Mouse (Mus musculus) hindbrain, embryonic 12.5 days (tissue): ENCODE data around the gene Wasf1. TPM values are rescaled to one million over a fixed set of nuclear protein-coding genes. Genes with fewer than 3 reads are reported as not detected.
A peak's percentile ranks its signal among the peaks of the same experiment; 100 is the strongest.

Source experiments
- ATAC-seq: fragments of 200-750 bp; cut with Nextera tagmentation; 2 replicates; pipeline ENCODE4 v1.8.0; 2017; ENCODE audit warnings: moderate TSS enrichment; ENCODE audit not compliant: low FRiP score
- H3K27ac ChIP-seq: fragments of 300-500 bp; sonication (generic); 2 replicates; pipeline ENCODE4 v1.5.1; 2016; ENCODE audit warnings: mild to moderate bottlenecking
- H3K27me3 ChIP-seq: fragments of 300-500 bp; sonication (generic); 2 replicates; pipeline ENCODE4 v1.6.1; 2016; ENCODE audit warnings: mild to moderate bottlenecking
- H3K36me3 ChIP-seq: fragments of 300-500 bp; sonication (generic); 2 replicates; pipeline ENCODE4 v1.6.1; 2016; ENCODE audit warnings: mild to moderate bottlenecking
- H3K4me1 ChIP-seq: fragments of 300-500 bp; sonication (generic); 2 replicates; pipeline ENCODE4 v1.6.1; 2016
- H3K4me2 ChIP-seq: fragments of 300-500 bp; sonication (generic); replicated peaks from 2 replicates; pipeline ENCODE4 v1.6.1; 2016; ENCODE audit warnings: mild to moderate bottlenecking
- H3K4me3 ChIP-seq: fragments of 300-500 bp; sonication (generic); 2 replicates; pipeline ENCODE4 v1.5.1; 2016; ENCODE audit warnings: mild to moderate bottlenecking
- H3K9ac ChIP-seq: fragments of 300-500 bp; sonication (generic); 2 replicates; pipeline ENCODE4 v1.6.1; 2016; ENCODE audit warnings: mild to moderate bottlenecking, moderate library complexity
- H3K9me3 ChIP-seq: fragments of 300-500 bp; sonication (generic); replicated peaks from 2 replicates; pipeline ENCODE4 v1.6.1; 2016; ENCODE audit warnings: mild to moderate bottlenecking
- WGBS: fragments of 180-500 bp; shearing (Covaris S2); methylation state at CpG from one replicate; pipeline ENCODE4 v1.1.7; 2016; 5-methylcytosine and 5-hydroxymethylcytosine counted together
- polyA plus RNA-seq: library from polyadenylated mRNA; unstranded; fragments of >200 nt; fragmentation: Nextera tagmentation; extraction: Ambion mirVana; gene quantifications from 2 replicates; pipeline ENCODE4 v1.2.1, GENCODE M21; 2016

The Wasf1 gene
- polyA plus RNA-seq, 1 experiment from 2014 or later: 70.5 TPM

- Histone ChIP-seq H3K9me3 (no peaks in the 10 kb centered on the region), H3K27me3 (no peaks in the 10 kb centered on the region), H3K9ac (no peak overlapping the region), H3K4me3 (no peak overlapping the region), H3K36me3 (no peaks in the 10 kb centered on the region), H3K4me1 (0 out of 2 replicates have a peak, but pooled peaks cover 5% of the 10 kb centered on the region), H3K27ac (no peak overlapping the region), H3K4me2 (no peak overlapping the region)
- 71% methylated on average over 4 of the region's 4 CpGs for WGBS
- ATAC-seq: no peak
Observed at GRCm38 (mm10) chr10:40901786-40902185, 18.5 kb downstream of the Wasf1 start.

GRCm38 (mm10) chr10:40906131-40906530, 22.9 kb downstream of the Wasf1 start:
- no peak overlapping the region for H3K4me3 ChIP-seq
- ATAC-seq: no peak
- no peak overlapping the region for H3K27ac ChIP-seq
- H3K9me3 ChIP-seq: no peaks in the 10 kb centered on the region
- no peaks in the 10 kb centered on the region for H3K36me3 ChIP-seq
- 91% methylated on average over 1 of the region's 1 CpGs for WGBS
- no peaks in the 10 kb centered on the region for H3K27me3 ChIP-seq
- H3K9ac ChIP-seq: no peak overlapping the region
- H3K4me2 ChIP-seq: no peak overlapping the region
- peaks cover 5% of the 10 kb centered on the region; the same call in 1 of the 2 replicates for H3K4me1 ChIP-seq

GRCm38 (mm10) chr10:40906802-40907201, 23.5 kb downstream of the Wasf1 start:
- 79% methylated on average over 7 of the region's 7 CpGs for WGBS
- no peak for ATAC-seq

GRCm38 (mm10) chr10:40908580-40908979, 25.3 kb downstream of the Wasf1 start:
- Histone ChIP-seq H3K9ac (no peak overlapping the region), H3K36me3 (no peaks in the 10 kb centered on the region), H3K4me2 (no peak overlapping the region), H3K4me1 (no peaks in the 10 kb centered on the region; the same call in 1 of the 2 replicates), H3K27ac (no peak overlapping the region), H3K4me3 (no peak overlapping the region), H3K9me3 (no peaks in the 10 kb centered on the region), H3K27me3 (no peaks in the 10 kb centered on the region)
- no peak for ATAC-seq
- 53% methylated on average over 2 of the region's 2 CpGs for WGBS

More at GRCm38 (mm10) chr10:40906802-40907201, 23.5 kb downstream of the Wasf1 start:
- Histone ChIP-seq H3K27ac (no peak overlapping the region), H3K27me3 (no peaks in the 10 kb centered on the region), H3K4me1 (peaks cover 3% of the 10 kb centered on the region; the same call in 1 of the 2 replicates), H3K4me2 (no peak overlapping the region), H3K9me3 (no peaks in the 10 kb centered on the region), H3K36me3 (no peaks in the 10 kb centered on the region), H3K4me3 (no peak overlapping the region), H3K9ac (no peak overlapping the region)

- H3K9me3 ChIP-seq: no peaks in the 10 kb centered on the region
- H3K27ac ChIP-seq: no peak overlapping the region
- no peak overlapping the region for H3K9ac ChIP-seq
- no peak overlapping the region for H3K4me2 ChIP-seq
- no peak for ATAC-seq
- WGBS: 59% methylated on average over 2 of the region's 2 CpGs
- H3K4me3 ChIP-seq: no peak overlapping the region
- no peaks in the 10 kb centered on the region for H3K36me3 ChIP-seq
- no peaks in the 10 kb centered on the region; the same call in 1 of the 2 replicates for H3K4me1 ChIP-seq
- no peaks in the 10 kb centered on the region for H3K27me3 ChIP-seq
Observed at GRCm38 (mm10) chr10:40910811-40911210, 27.5 kb downstream of the Wasf1 start.

GRCm38 (mm10) chr10:40915240-40915639, 32.0 kb downstream of the Wasf1 start:
- no peaks in the 10 kb centered on the region for H3K36me3 ChIP-seq
- no peak overlapping the region for H3K9ac ChIP-seq
- no peaks in the 10 kb centered on the region for H3K27me3 ChIP-seq
- 93% methylated on average over 2 of the region's 2 CpGs for WGBS
- no peak overlapping the region for H3K4me2 ChIP-seq
- H3K27ac ChIP-seq: no peak overlapping the region
- no peak overlapping the region for H3K4me3 ChIP-seq
- H3K4me1 ChIP-seq: peaks cover 3% of the 10 kb centered on the region; the same call in 1 of the 2 replicates
- ATAC-seq: no peak
- no peaks in the 10 kb centered on the region for H3K9me3 ChIP-seq

- WGBS: 91% methylated on average over 8 of the region's 8 CpGs
Observed at GRCm38 (mm10) chr10:40918669-40919440, 35.6 kb downstream of the Wasf1 start.

GRCm38 (mm10) chr10:40919464-40919863, 36.2 kb downstream of the Wasf1 start:
- Histone ChIP-seq H3K4me3 (no peak overlapping the region), H3K27ac (no peak overlapping the region), H3K4me1 (0 out of 2 replicates have a peak, but pooled peaks cover 3% of the 10 kb centered on the region), H3K9me3 (no peaks in the 10 kb centered on the region), H3K36me3 (0 out of 2 replicates have a peak, but pooled peaks cover 3% of the 10 kb centered on the region), H3K9ac (no peak overlapping the region), H3K27me3 (no peaks in the 10 kb centered on the region), H3K4me2 (no peak overlapping the region)
- ATAC-seq: no peak
- WGBS: 86% methylated on average over 6 of the region's 6 CpGs

More at GRCm38 (mm10) chr10:40918669-40919440, 35.6 kb downstream of the Wasf1 start:
- no peak overlapping the region for H3K4me2 ChIP-seq
- no peak overlapping the region for H3K9ac ChIP-seq
- ATAC-seq: no peak
- H3K36me3 ChIP-seq: 0 out of 2 replicates have a peak, but pooled peaks cover 3% of the 10 kb centered on the region
- no peaks in the 10 kb centered on the region for H3K9me3 ChIP-seq
- no peak overlapping the region for H3K27ac ChIP-seq
- no peaks in the 10 kb centered on the region for H3K27me3 ChIP-seq
- H3K4me3 ChIP-seq: no peak overlapping the region
- H3K4me1 ChIP-seq: 0 out of 2 replicates have a peak, but pooled peaks cover 3% of the 10 kb centered on the region

- ATAC-seq: no peak
- Histone ChIP-seq H3K36me3 (peaks cover 55% of the 10 kb centered on the region), H3K4me1 (no peaks in the 10 kb centered on the region), H3K4me3 (no peak overlapping the region), H3K9me3 (no peaks in the 10 kb centered on the region), H3K27me3 (no peaks in the 10 kb centered on the region), H3K4me2 (no peak overlapping the region), H3K27ac (no peak overlapping the region), H3K9ac (no peak overlapping the region)
- 96% methylated on average over 8 of the region's 8 CpGs for WGBS
Observed at GRCm38 (mm10) chr10:40932995-40933394, 49.7 kb downstream of the Wasf1 start.

- Histone ChIP-seq H3K4me1 (no peaks in the 10 kb centered on the region), H3K27me3 (no peaks in the 10 kb centered on the region), H3K9me3 (no peaks in the 10 kb centered on the region), H3K4me2 (no peak overlapping the region), H3K36me3 (peaks cover 63% of the 10 kb centered on the region), H3K9ac (no peak overlapping the region), H3K27ac (no peak overlapping the region), H3K4me3 (no peak overlapping the region)
- 0 out of 2 replicates have a peak, but pooled peaks have one; percentile 26 for ATAC-seq
- WGBS: 86% methylated on average over 12 of the region's 13 CpGs
Observed at GRCm38 (mm10) chr10:40936160-40936726, 53.0 kb downstream of the Wasf1 start.

GRCm38 (mm10) chr10:40937569-40937968, 54.3 kb downstream of the Wasf1 start:
- H3K27ac ChIP-seq: no peak overlapping the region
- H3K4me3 ChIP-seq: no peak overlapping the region
- H3K4me2 ChIP-seq: no peak overlapping the region
- ATAC-seq: no peak
- H3K27me3 ChIP-seq: no peaks in the 10 kb centered on the region
- H3K9me3 ChIP-seq: no peaks in the 10 kb centered on the region
- WGBS: 92% methylated on average over 20 of the region's 20 CpGs
- H3K4me1 ChIP-seq: no peaks in the 10 kb centered on the region
- H3K36me3 ChIP-seq: peaks cover 52% of the 10 kb centered on the region
- no peak overlapping the region for H3K9ac ChIP-seq

GRCm38 (mm10) chr10:40942688-40943087, 59.4 kb downstream of the Wasf1 start:
- peak; percentile 50 for ATAC-seq
- peaks cover 33% of the 10 kb centered on the region for H3K36me3 ChIP-seq

More at GRCm38 (mm10) chr10:40942688-40943087, 59.4 kb downstream of the Wasf1 start:
- Histone ChIP-seq H3K4me3 (no peak overlapping the region), H3K9me3 (no peaks in the 10 kb centered on the region), H3K27ac (no peak overlapping the region), H3K4me1 (peaks cover 9% of the 10 kb centered on the region; the same call in 1 of the 2 replicates), H3K27me3 (no peaks in the 10 kb centered on the region), H3K4me2 (no peak overlapping the region), H3K9ac (no peak overlapping the region)
- WGBS: 47% methylated on average over 4 of the region's 4 CpGs
